Mouse (Mus musculus): ENCODE measurements around the gene Nr4a1. TPM values are rescaled to one million over a fixed set of nuclear protein-coding genes. Genes with fewer than 3 reads are reported as not detected.

Nr4a1 gene
- polyA plus RNA-seq, 1 experiment from 2014 or later, result 5.9 TPM

- no peak for TF ChIP-seq CTCF (IDR thresholded peaks at IDR 0.05; ENCODE audit: low read depth)
Measured at GRCm38 (mm10) chr15:101316279-101316912, 62.3 kb downstream of the Nr4a1 start.

GRCm38 (mm10) chr15:101316913-101317813, 63.1 kb downstream of the Nr4a1 start:
- no peak overlapping the region for H3K4me2 ChIP-seq (replicated peaks; ENCODE audit: low read depth)
- H3K4me3 ChIP-seq (ENCODE audit: low read depth, low read length), result no peak overlapping the region
- no peaks in the 10 kb centered on the region for H3K27me3 ChIP-seq (replicated peaks; ENCODE audit: control insufficient read depth, insufficient read depth, low read length)
- no peaks in the 10 kb centered on the region for H3K4me1 ChIP-seq (replicated peaks; ENCODE audit: control insufficient read depth, insufficient read depth, low read length)
- WGBS, result 71% methylated on average over 18 of the region's 18 CpGs
- H3K9ac ChIP-seq (ENCODE audit: low read depth, low read length), result no peak overlapping the region
- no peaks in the 10 kb centered on the region for H3K9me3 ChIP-seq (ENCODE audit: control insufficient read depth)
- TF ChIP-seq CTCF (IDR thresholded peaks at IDR 0.05; ENCODE audit: low read depth), result no peak
- H3K36me3 ChIP-seq (ENCODE audit: control insufficient read depth, insufficient read depth), result no peaks in the 10 kb centered on the region
- H3K27ac ChIP-seq (ENCODE audit: low read depth, low read length), result no peak overlapping the region
- no peak for ATAC-seq

More at GRCm38 (mm10) chr15:101316279-101316912, 62.3 kb downstream of the Nr4a1 start:
- no peak for ATAC-seq
- Histone ChIP-seq H3K4me2 (replicated peaks; ENCODE audit: low read depth) (peak overlapping the region; percentile 63; the same call in 1 of the 2 replicates), H3K4me1 (replicated peaks; ENCODE audit: control insufficient read depth, insufficient read depth, low read length) (no peaks in the 10 kb centered on the region), H3K4me3 (ENCODE audit: low read depth, low read length) (no peak overlapping the region; the same call in 1 of the 2 replicates), H3K36me3 (ENCODE audit: control insufficient read depth, insufficient read depth) (no peaks in the 10 kb centered on the region), H3K9ac (ENCODE audit: low read depth, low read length) (no peak overlapping the region), H3K27ac (ENCODE audit: low read depth, low read length) (no peak overlapping the region), H3K9me3 (ENCODE audit: control insufficient read depth) (no peaks in the 10 kb centered on the region), H3K27me3 (replicated peaks; ENCODE audit: control insufficient read depth, insufficient read depth, low read length) (no peaks in the 10 kb centered on the region)
- 65% methylated on average over 13 of the region's 13 CpGs for WGBS

- Histone ChIP-seq H3K9ac (ENCODE audit: low read depth, low read length) (no peak overlapping the region), H3K4me2 (replicated peaks; ENCODE audit: low read depth) (no peak overlapping the region), H3K4me1 (replicated peaks; ENCODE audit: control insufficient read depth, insufficient read depth, low read length) (no peaks in the 10 kb centered on the region), H3K27me3 (replicated peaks; ENCODE audit: control insufficient read depth, insufficient read depth, low read length) (no peaks in the 10 kb centered on the region), H3K27ac (ENCODE audit: low read depth, low read length) (no peak overlapping the region), H3K36me3 (ENCODE audit: control insufficient read depth, insufficient read depth) (no peaks in the 10 kb centered on the region), H3K9me3 (ENCODE audit: control insufficient read depth) (no peaks in the 10 kb centered on the region), H3K4me3 (ENCODE audit: low read depth, low read length) (no peak overlapping the region)
- WGBS, result 77% methylated on average over 2 of the region's 2 CpGs
- TF ChIP-seq CTCF (IDR thresholded peaks at IDR 0.05; ENCODE audit: low read depth), result no peak
- no peak for ATAC-seq
Measured at GRCm38 (mm10) chr15:101317814-101318500, 63.9 kb downstream of the Nr4a1 start.

- no peak overlapping the region for H3K4me2 ChIP-seq (replicated peaks; ENCODE audit: low read depth)
- no peaks in the 10 kb centered on the region for H3K36me3 ChIP-seq (ENCODE audit: control insufficient read depth, insufficient read depth)
- H3K27me3 ChIP-seq (replicated peaks; ENCODE audit: control insufficient read depth, insufficient read depth, low read length), result no peaks in the 10 kb centered on the region
- no peak overlapping the region for H3K4me3 ChIP-seq (ENCODE audit: low read depth, low read length)
- no peaks in the 10 kb centered on the region for H3K4me1 ChIP-seq (replicated peaks; ENCODE audit: control insufficient read depth, insufficient read depth, low read length)
- no peak overlapping the region for H3K27ac ChIP-seq (ENCODE audit: low read depth, low read length)
- H3K9me3 ChIP-seq (ENCODE audit: control insufficient read depth), result no peaks in the 10 kb centered on the region
- TF ChIP-seq CTCF (IDR thresholded peaks at IDR 0.05; ENCODE audit: low read depth), result no peak
- ATAC-seq, result no peak
- H3K9ac ChIP-seq (ENCODE audit: low read depth, low read length), result no peak overlapping the region
- WGBS, result 55% methylated on average over 14 of the region's 14 CpGs
Measured at GRCm38 (mm10) chr15:101318889-101319765, 65.1 kb downstream of the Nr4a1 start.

- Histone ChIP-seq H3K4me3 (ENCODE audit: low read depth, low read length) (no peak overlapping the region), H3K4me2 (replicated peaks; ENCODE audit: low read depth) (no peak overlapping the region), H3K36me3 (ENCODE audit: control insufficient read depth, insufficient read depth) (no peaks in the 10 kb centered on the region), H3K27ac (ENCODE audit: low read depth, low read length) (no peak overlapping the region), H3K9me3 (ENCODE audit: control insufficient read depth) (no peaks in the 10 kb centered on the region), H3K9ac (ENCODE audit: low read depth, low read length) (no peak overlapping the region), H3K4me1 (replicated peaks; ENCODE audit: control insufficient read depth, insufficient read depth, low read length) (no peaks in the 10 kb centered on the region), H3K27me3 (replicated peaks; ENCODE audit: control insufficient read depth, insufficient read depth, low read length) (no peaks in the 10 kb centered on the region)
- ATAC-seq, result no peak
- WGBS, result 74% methylated on average over 6 of the region's 6 CpGs
- no peak for TF ChIP-seq CTCF (IDR thresholded peaks at IDR 0.05; ENCODE audit: low read depth)
Measured at GRCm38 (mm10) chr15:101320010-101320617, 66.0 kb downstream of the Nr4a1 start.
